Mouse (Mus musculus) olfactory bulb, adult 2 months (tissue): ENCODE measurements around the gene Apod.

ENCODE experiments used
- CTCF ChIP-seq: fragments of 200-500 bp; IDR thresholded peaks from 2 replicates; pipeline ENCODE4 v1.5.1; 2012; ENCODE audit warnings: low read depth, mild to moderate bottlenecking, low read length, moderate library complexity; ENCODE audit not compliant: insufficient read depth
- POLR2A ChIP-seq: fragments of 200-500 bp; IDR thresholded peaks from 2 replicates; pipeline ENCODE4 v1.6.1; 2012; ENCODE audit warnings: mild to moderate bottlenecking, low read depth, low read length, moderate library complexity; ENCODE audit not compliant: insufficient read depth

DNA sequence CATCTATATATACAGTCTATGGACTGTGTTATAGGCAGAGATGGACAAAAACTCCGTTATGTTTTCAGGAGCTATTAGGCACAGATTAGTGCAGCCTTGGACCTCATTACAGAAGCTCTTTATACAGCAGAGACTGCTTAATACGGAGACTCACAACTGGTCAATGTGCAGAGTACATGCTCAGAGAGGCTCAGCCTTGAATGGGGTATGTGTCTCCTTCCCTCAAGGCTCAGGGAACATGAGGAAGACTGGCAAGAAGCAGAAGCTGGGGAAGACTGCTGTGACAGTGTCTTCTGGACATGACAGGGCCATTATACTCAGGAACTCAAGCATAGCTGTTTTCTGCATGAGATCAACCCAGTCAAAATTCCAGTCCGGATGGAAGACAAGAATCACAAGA lies 58.9 kb downstream of the Apod start:
- TF ChIP-seq CTCF (no peak), POLR2A (no peak)
